Mouse (Mus musculus): ENCODE measurements around the gene 1700029P11Rik.

DNA sequence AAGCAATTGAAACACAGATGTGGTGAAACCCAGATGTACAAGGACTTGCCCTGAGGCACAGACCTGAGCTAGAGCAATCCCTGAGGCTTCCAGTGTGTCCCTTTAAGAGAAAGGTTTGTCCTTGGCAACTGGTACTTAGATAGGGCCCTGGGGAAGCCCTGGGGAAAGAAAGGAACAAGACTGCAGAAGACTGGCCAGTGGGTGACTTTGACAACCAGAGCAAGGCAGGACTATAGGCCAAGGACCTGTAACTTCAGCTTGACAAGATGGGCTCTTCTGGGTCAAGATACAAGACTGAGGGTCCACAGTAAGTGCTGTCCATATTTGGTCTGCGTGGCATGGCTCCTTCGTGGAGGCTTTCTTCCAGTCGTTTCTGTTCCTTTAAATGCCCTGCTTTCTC is 7.3 kb downstream of the 1700029P11Rik start, which contains the start of gene Xrcc6:
- TF ChIP-seq POLR2A (IDR thresholded peaks at IDR 0.05; ENCODE audit: insufficient read depth, low read length) (no peak), CTCF (IDR thresholded peaks at IDR 0.05; ENCODE audit: low read depth, low read length) (no peak), EP300 (IDR thresholded peaks at IDR 0.05; ENCODE audit: insufficient read depth, low read depth, low read length) (no peak)
